Mouse (Mus musculus) cerebellum, adult 18-20 months (tissue): Measurements from ENCODE around the gene Prdm16.

ENCODE experiments used
- DNase-seq, 2 experiments: peaks; one replicate each; pipeline ENCODE4 v3.0.0; 2021

Gene Prdm16

DNA sequence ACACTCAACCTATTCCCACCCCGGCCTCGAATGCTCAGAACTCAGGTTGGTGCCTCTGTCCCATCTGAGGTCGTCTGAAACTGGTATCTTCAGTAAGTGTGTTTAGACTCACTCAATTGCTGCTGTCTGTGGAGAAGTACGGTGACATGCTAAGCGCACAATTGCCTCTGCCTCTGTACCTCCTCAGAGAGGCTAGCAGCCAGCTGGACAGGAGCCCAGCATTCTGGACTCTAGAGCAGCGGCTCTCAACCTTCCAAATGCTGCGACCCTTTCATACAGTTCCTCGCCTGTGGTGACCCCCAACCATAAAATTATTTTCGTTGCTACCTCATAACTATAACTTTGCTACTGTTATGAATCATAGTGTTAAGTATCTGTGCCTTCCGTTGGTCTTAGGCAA lies 34.3 kb downstream of the Prdm16 start:
- no peak for DNase-seq

DNA sequence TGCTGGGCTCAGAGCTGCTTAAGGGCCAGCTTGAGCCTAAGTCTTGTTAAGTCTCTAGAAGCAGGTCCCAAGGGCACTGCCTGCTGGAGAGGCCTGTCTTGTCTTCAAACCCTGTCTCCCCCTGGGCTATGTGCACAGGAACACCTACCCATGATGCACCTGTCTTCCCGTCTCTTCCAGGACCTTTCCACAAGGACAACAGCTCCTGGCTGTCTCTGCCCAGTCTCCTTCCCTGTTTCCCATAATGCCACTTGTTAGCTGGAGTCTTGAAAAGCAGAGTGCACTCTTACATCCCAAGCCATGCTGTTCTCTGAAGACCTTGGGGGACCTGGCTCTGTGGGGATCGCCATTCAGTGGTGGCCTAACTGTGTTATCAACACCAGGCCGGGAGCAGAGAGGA lies 35.7 kb downstream of the Prdm16 start:
- no peak for DNase-seq

DNA sequence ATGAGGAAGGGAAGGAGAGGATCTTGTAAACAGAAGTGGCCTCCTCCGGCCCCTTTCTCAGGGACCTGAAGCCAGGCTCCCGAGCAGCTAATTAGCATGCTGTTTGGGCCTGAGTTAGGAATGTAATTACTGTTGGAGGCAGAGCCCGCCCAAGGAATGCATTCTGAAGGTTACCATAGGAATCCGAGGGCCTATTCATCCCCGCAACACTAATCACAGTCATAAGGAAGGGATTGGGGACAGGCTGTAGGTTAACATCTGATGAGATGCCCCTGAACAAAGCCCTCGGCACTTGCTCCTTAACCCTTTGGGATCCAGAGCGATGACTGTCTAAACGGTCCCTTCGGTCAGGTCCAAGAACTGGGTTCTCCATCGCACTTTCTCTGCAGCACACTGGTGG lies 36.7 kb downstream of the Prdm16 start:
- no peak for DNase-seq

DNA sequence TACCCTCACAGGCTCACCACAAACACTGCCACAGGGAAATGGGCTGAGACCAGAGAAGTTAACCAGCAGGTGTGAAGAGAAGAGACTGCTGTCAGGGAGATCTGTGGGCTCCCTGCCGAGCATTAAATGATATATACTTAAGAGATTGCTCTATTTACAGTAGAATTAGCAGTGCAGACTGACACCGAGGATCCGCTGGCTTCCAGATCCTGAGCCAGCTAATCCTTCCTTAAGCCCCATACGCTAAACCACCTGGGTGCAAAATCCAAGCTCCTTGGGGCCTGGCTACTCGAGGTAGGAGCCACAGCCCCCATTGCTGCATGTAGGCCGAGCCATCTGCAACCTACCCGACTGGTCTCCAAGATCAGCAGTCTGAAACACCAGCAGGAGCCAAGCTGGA lies 38.3 kb downstream of the Prdm16 start:
- no peak for DNase-seq

DNA sequence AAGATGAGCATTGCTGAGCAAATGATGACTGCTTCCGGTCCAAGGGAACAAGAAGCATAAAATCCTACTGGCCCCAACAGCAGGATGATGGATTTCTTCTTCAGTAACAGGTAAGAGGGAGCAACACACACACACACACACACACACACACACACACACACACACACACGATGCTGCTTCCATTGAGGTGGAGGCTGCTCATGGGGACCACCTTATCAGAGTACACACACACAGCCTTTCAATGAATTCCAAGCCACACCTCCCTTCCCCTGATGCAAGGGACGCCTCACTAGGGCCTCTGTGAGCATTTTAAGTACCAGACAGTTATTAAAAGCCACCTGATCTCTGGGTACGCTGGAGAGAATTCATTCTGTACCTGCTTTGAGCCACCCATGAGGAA lies 39.9 kb downstream of the Prdm16 start:
- DNase-seq: no peak

DNA sequence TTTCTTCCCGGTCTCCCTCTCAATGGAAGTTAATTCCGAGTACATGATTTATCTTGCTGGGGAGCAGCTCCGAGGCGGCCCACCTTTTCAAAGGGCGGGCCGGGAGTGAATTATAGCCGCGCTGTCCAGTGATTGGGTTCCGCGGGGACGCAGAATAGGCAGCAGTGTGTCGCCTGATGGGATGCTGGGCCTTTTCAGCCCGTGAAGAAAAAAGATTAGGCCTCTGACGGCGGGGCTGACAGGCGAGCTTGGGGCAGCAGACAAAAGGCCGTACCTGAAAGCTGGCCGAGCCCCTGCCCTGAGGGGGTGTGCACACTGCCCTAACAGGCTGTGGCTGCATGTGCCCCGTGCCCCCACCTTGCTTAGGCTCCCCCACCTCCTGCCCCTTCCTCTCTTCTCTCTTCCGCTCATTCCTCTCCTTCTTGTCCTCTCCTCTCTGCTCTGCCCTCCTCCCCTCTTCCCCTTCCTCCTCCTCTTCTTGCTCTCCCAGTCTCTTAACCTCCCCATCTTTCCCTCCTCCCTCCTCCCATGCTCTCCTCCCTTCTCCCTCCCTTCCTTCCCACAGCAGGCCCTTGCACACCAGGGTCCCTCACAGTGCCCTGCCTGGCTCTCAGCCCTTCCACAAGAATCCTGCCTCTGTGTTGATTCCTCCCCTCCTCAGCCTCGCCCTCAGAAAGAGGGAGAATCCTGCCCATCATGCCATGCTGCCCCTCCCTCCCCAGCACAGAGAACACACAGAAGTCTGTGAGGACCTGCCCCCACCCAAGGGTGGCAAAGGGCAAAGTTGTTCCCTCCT lies 41.7 kb downstream of the Prdm16 start:
- no peak for DNase-seq

DNA sequence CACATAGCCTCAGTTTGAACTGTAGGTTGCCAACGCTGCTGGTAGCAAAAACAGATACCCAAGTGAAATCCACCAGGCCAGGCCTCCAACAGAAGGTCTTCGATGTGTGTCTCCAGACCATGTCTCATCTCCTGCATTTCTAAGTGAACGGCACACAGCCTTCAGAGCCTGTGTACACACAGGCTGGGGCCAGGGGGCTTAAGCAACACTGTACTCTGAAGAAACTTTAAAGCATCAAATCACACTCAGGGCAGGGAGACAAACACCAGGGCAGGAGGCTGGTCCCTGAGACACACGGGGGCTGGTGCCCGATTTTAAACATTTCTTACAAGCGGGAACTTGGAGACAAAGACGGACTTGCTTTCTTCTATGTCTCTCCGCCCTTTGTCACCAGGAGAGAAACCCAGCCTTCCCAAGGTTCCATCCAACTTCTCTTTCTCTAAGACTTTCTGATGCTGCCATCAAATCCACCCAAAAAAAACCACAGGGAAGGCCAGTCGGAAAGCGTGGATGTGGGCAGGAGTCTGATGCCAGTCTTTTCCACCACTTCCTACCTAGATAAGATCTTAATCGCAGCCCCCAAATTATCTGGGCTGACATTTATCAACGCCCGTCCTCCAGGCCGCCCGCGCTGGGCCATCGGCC lies 42.4 kb downstream of the Prdm16 start:
- DNase-seq: no peak

DNA sequence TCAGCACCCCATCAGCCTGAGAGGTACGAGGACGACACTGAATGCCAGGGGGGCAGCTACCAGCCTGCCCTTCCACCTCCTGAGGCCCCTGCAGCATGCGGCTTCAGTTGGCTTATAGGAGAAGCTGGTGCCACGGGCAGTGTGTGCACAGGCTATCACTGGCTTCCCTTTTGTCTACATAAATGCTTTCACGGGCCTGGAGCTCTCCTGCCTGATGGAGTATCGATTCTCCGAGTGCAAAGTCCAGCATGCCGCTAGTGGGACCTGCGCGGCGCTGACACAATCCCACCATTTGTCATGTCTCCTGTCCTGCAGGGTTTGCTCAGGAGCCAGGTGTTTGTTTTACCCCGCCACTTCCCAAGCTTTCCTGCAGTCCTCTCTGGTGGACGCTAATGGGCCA lies 44.1 kb downstream of the Prdm16 start:
- DNase-seq: no peak

DNA sequence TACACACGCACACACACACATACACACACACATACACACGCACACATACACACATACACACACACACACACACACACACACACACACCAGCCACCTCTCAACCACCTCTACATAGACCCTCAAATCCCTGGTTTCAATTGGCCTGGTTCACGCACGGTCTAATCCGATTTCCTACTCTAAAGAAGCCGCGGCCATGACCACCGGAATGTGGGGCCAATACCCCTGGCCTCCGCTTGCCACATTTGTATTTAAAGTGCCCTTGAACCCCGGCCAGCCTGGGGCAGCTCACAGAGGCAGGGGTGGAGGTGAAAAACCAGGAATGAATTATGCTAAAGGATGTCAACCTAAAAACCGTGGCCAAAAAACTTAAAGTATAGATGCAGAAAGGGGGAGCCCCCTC lies 45.8 kb downstream of the Prdm16 start:
- no peak for DNase-seq

DNA sequence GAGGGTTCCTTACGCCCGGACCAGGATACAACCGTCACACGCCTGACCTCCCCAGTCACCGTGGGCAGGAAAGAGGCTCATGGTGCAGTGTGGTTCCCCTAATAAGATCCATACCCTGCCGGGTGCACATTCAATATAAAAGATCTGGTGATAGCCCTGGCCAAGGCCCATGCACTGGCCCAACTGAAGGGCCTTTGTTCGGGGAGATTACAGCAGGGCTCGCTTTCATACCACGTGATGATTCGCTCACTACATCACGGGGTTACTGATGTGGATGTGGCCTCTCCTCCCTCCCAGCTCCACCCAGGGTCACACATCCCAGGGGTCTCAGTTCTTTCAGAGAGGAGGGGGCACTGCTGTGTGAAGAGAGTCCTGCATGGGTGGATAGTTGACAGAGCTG lies 50.3 kb downstream of the Prdm16 start:
- no peak for DNase-seq

DNA sequence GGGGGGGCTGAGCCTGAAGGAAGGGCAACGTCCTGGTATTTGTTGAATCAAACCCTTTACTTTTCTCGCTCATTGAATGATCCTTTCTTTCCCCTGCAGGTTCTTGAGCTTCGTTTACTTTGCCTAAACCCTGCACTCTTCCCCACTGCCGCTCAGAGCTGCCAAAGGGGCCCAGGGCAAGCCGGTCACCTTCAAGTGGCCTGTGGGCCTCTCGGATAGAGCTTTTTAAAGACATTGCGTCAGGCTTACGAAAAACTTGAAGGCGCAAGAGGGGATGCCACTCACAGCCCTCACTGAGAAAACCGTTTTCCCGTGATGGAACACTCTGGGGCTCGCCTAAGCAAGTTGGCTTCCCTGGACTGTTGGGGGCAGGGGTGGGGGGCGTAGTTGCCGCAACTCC lies 50.9 kb downstream of the Prdm16 start:
- no peak for DNase-seq

DNA sequence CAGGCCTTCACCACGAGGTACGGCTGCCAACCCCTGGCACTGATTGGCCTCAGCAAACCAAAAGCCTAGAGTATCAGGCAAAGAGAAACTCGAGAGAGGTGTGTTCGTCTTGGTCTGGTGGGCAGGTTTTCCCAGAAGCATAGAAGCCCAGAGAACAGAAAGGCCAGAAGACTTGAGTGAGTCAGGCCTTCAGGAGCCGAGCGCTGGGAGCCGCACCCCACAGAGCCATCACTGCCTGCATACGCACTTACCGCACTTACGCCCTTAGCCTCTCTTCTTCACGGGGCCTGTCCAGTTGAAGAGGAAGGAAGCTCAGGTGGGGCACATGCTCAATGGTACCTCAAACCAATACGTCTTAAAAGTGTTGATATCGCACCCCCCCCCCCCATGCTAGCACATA lies 53.0 kb downstream of the Prdm16 start:
- DNase-seq: no peak

DNA sequence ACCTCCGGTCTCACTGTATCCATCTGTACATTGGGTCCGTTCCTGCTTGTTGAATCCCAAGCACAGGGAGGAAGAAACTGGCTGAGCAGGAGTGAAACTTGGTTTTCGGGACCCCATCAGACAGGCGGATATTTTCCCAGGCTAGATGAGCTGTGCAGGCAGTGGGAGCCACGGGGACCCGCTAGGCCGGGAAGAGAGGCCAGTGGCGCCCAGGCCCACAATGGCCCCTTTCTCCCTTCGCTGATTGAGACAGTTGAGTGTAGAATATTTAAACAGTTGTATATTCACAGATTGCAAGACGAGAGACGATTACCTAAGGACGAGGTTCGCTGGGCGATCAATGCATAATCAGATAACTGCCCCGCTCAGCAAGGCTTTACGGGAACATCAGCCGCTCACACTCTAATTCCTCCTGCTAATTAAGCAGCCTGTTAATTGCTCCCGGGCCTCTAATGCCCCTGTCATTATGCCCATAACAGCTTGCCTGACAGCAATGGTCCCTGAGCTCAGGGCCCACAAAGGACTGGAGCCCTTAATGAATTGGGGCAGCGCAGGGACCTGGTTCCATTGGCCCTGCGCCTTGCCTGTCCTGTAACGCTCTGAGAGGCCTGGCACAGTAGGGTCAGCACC lies 54.0 kb downstream of the Prdm16 start:
- DNase-seq: no peak

DNA sequence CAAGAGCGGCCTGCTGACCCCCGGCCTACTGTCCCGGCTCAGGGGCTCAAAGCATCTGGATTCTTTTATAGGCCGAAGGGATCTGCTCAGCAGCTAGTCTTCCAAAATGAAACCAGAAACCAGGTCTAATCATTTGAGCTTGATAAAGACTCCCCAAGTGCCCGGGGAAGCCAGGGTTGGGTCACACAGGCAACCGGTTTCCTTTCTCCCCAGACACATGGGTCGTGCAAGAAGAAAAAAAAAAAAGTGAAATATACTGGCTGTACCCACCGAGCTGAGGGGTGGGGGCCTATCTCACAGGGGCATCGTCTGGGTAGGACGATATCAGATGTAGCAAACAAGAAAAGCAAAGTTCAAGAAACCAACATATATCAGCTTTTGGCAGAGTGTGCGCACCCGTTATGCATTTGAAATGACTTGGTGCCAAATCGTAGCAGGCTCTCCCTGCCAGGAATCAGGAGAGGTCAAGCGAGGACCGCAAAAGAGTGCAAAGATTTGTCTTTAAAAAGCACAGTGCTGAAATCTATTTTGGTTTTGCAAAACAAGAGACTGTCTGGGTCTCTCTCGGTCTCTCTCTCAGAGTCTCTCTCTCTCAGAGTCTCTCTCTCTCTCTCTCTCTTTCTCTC lies 55.3 kb downstream of the Prdm16 start:
- no peak for DNase-seq

DNA sequence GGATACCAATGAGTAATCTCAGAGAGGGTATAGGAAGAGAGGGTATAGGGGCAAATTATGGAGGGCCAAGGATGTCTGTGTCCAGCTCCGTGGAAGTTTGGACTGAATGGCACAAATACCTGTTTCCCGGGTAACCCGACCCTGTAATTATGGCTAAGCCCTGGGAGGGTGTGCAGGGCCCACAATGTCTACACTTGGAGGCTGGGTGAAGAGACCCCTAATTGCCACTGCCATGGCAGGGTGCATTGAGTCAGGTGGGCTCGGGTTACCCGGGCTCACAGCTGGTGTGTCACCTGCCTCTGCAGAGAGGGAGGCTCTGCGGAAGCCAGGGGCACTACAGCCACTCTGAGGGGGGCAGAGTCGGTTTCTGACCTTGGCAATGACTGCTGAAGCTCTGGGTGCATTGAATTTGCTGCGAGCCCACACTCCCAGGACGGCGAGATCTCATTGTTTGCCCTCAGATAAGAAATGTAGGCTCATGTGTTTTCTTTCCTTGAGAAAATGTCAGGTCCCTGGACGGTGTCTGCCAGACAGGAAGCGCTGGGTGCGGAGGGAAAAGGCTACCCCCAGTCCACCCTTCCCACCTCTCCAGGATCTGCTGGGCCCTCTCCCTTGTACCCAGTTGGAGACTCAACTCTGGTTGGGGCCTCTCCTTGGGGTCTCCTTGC lies 62.3 kb downstream of the Prdm16 start:
- no peak for DNase-seq

DNA sequence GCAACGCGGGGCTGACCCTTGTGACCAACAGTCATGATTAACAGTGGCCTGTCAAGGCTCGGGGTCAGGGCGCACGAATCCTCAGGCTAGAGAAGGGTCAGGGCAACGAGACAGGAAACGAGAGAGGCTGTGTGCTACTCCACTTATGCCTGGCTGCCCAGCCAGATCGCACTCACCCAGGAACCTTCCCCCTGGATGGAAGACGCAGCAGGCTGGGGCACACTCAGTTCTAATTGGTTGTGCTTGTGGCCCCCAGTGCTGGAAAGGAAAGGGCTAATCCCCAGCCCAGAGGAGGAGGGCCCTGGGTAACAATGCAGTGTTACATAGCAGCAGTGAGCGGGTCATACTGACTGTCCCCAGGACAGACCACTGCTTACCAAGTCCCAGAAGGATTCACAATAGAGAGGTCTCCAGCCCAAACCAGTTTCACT lies 66.2 kb downstream of the Prdm16 start:
- no peak for DNase-seq

DNA sequence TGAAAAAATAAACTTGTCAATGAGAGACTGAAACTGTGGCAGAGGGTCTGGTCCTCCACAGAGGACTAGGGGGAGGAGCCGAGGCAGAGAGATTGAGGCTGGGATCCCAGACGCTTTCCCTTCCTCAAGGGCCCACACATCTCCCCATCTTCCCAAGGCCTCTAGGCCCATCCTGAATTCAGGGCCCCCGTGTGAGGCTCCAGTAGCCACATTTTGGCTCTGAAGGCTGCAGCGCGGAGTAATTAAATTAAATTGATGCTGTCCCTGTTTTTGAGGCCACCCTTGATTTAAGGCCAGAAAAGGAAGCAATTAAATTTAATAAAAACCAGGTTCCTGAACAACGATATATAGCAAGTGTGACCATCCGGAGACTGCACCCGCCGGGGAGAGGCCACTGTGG lies 66.8 kb downstream of the Prdm16 start:
- no peak for DNase-seq

DNA sequence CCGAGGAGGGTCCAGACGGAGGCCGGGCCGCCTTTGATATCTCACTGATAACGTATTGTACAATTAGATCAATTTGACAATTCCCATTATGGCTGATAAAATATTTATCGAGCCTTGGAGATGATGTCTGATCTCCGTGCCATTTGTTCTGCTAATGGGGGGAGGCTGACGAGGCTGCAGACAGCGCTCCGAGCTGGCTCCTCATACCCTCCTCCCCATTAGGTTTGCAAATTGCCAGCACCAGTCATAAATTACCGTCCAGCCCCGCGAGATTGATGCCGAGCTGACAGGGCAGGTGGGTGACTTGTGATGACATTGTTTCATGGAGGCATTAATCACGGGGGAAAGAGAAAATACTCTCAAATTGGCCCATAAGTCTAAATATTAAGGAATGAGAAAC lies 67.9 kb downstream of the Prdm16 start:
- DNase-seq: no peak

DNA sequence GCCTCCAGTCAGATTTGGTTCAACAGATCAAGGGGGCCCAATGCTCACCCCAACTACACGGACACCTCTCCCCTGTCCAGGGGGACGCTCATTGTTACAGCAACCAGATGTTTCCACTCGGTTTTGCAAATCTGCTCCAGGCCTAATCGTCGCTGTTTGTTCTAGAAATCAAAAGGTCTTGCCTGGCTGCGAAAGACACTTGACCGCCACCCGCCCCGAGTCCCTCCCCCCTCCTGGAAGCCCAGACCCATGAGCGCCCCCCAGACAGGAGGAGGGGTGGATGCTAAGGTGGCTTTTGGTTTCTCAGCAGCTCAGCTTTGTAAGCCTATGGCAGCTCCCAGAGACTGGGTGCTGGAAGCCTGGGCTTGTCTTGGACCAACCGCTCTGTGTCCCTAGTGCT lies 68.7 kb downstream of the Prdm16 start:
- DNase-seq: no peak

DNA sequence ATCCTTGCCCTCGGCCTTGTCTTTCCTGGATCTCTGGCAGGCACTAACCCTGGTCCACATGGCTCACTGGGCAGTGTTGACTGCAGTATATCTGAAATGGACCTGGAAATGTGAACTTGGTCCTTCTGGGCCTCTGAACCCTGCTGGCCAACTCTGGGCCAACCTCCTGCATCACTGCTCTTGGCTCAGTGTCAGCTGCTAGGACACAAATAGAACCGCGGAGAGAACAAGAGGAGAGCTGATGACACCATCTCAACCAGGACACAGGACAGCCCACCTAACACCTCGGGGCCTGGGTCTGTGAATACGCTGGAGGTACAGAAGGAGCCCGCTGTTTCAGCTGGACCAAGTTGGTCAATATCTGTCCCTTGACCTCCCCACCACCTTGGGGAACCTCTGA lies 73.5 kb downstream of the Prdm16 start:
- DNase-seq: no peak

DNA sequence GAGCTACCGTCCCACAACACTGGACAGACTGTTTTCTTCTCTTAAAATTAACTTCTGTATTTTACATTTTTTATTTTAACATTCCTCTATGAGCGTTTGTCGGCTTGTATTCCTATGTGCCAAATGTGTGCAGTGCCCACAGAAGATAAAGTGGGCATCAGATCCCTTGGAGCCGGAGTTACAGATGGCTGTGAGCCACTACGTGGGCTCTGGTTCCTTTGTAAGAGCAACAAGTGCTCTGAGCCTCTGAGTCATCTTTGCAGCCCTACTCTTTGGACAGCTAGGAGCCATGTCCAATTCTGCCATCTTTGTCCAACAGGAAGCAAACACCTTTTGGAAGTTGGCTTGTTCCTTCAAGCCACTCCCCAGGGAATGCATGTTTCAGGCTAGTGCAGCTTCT lies 78.6 kb downstream of the Prdm16 start:
- DNase-seq: no peak

DNA sequence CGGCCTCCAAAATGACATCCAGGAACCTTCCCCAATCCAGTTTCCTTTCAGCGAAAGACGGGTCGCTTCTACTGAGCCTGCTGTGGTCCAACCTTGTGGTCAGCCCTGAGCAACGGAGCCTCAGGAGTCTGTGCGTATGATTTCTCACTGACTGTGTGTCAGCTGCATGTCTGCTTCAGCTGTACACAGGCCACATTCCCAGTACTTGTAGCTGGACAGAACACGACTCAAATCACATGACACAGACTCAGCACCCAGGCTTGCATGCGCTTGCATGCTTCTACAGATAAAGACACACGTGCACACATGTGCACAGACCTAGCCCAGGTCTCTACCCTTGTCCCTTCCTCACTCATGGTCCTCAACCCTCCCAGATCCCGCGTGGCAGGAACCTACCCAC lies 79.5 kb downstream of the Prdm16 start:
- no peak for DNase-seq

DNA sequence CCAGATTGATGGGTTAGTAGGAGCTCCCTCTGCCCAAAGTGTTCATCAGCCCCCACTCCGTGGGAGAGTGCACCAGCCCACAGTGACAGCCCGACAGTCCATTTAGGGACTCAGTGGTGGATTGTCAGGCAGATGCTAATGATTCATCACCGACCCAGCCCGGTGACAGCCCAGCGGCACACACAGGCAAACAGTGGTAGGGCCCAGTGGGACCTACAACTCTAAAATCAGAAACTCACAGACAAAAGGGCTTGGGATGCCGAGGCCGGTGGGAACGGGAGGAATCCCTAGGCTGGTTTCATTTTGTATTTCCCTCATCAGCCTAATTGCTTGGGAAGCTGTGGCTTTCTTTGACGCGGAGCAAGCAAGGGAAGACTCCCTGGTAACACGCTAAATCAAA lies 80.3 kb downstream of the Prdm16 start:
- DNase-seq: no peak
